Mouse (Mus musculus) embryonic facial prominence, embryonic 10.5 days (tissue): ENCODE data around the gene Smug1. TPM values are rescaled to one million over a fixed set of nuclear protein-coding genes. Genes with fewer than 3 reads are reported as not detected.

Experiments used
- DNase-seq: peaks from one replicate; pipeline ENCODE4 v3.0.0-alpha.2; 2017; ENCODE audit warnings: low spot score
- H3K27ac ChIP-seq: fragments of 300-500 bp; sonication (generic); replicated peaks from 2 replicates; pipeline ENCODE4 v1.5.1; 2016; ENCODE audit warnings: mild to moderate bottlenecking
- H3K27me3 ChIP-seq: fragments of 300-500 bp; sonication (generic); replicated peaks from 2 replicates; pipeline ENCODE4 v1.6.1; 2016; ENCODE audit warnings: low read depth, mild to moderate bottlenecking; ENCODE audit not compliant: poor library complexity, severe bottlenecking
- H3K36me3 ChIP-seq: fragments of 300-500 bp; sonication (generic); replicated peaks from 2 replicates; pipeline ENCODE4 v1.6.1; 2016; ENCODE audit warnings: mild to moderate bottlenecking, moderate library complexity
- H3K4me1 ChIP-seq: fragments of 300-500 bp; sonication (generic); 2 replicates; pipeline ENCODE4 v1.6.1; 2016
- H3K4me3 ChIP-seq: fragments of 300-500 bp; sonication (generic); 2 replicates; pipeline ENCODE4 v1.5.1; 2016; ENCODE audit warnings: mild to moderate bottlenecking, moderate library complexity
- H3K9me3 ChIP-seq: fragments of 300-500 bp; sonication (generic); 2 replicates; pipeline ENCODE4 v1.6.1; 2016; ENCODE audit warnings: mild to moderate bottlenecking
- WGBS: fragments of 180-500 bp; shearing (Covaris S2); methylation state at CpG from one replicate; pipeline ENCODE4 v1.1.7; 2016; 5-methylcytosine and 5-hydroxymethylcytosine counted together
- polyA plus RNA-seq: library from polyadenylated mRNA; unstranded; fragments of >200 nt; fragmentation: Nextera tagmentation; extraction: Ambion mirVana; gene quantifications from 2 replicates; pipeline ENCODE4 v1.2.1, GENCODE M21; 2016

Smug1 gene
- 15.7 and 19.6 TPM in 2 replicates for polyA plus RNA-seq

GRCm38 (mm10) chr15:103167042-103167615 lies at the start of gene Smug1:
Smug1 (minus strand) TSS chr15:103167092.
- Histone ChIP-seq H3K9me3 (no peaks in the 10 kb centered on the region), H3K4me1 (peaks cover 60% of the 10 kb centered on the region), H3K27ac (no peak within 1 kb of the TSS), H3K36me3 (no peaks in the 10 kb centered on the region), H3K27me3 (peaks cover 78% of the 10 kb centered on the region), H3K4me3 (peak within 1 kb of the TSS; percentile 5; the same call in 1 of the 2 replicates)
- 27% methylated on average over 6 of the region's 6 CpGs for WGBS
- DNase-seq: no peak

- peaks cover 37% of the 10 kb centered on the region for H3K4me1 ChIP-seq
- 16% methylated on average over 2 of the region's 2 CpGs for WGBS
These were observed 49.2 kb upstream of the Smug1 start for GRCm38 (mm10) chr15:103216052-103216451.

GRCm38 (mm10) chr15:103214971-103215907 lies 48.3 kb upstream of the Smug1 start:
- H3K4me1 ChIP-seq: peaks cover 35% of the 10 kb centered on the region
- H3K9me3 ChIP-seq: no peaks in the 10 kb centered on the region
- no peaks in the 10 kb centered on the region for H3K27me3 ChIP-seq
- peaks cover 47% of the 10 kb centered on the region for H3K36me3 ChIP-seq
- DNase-seq: peak; percentile 96
- peak overlapping the region; percentile 53 for H3K4me3 ChIP-seq
- WGBS: under 1% methylated on average over 15 of the region's 15 CpGs
- peak overlapping the region; percentile 92 for H3K27ac ChIP-seq

More at GRCm38 (mm10) chr15:103216052-103216451, 49.2 kb upstream of the Smug1 start:
- Histone ChIP-seq H3K36me3 (peaks cover 47% of the 10 kb centered on the region), H3K4me3 (peak overlapping the region; percentile 53), H3K27me3 (no peaks in the 10 kb centered on the region), H3K27ac (peak overlapping the region; percentile 92), H3K9me3 (no peaks in the 10 kb centered on the region)
- peak; percentile 32 for DNase-seq

GRCm38 (mm10) chr15:103214149-103214548 lies 47.3 kb upstream of the Smug1 start:
- Histone ChIP-seq H3K27me3 (no peaks in the 10 kb centered on the region), H3K36me3 (peaks cover 47% of the 10 kb centered on the region), H3K4me3 (peak overlapping the region; percentile 53), H3K4me1 (peaks cover 35% of the 10 kb centered on the region), H3K9me3 (no peaks in the 10 kb centered on the region), H3K27ac (peak overlapping the region; percentile 92)
- peak; percentile 12 for DNase-seq
- WGBS: 17% methylated on average over 2 of the region's 2 CpGs

DNA sequence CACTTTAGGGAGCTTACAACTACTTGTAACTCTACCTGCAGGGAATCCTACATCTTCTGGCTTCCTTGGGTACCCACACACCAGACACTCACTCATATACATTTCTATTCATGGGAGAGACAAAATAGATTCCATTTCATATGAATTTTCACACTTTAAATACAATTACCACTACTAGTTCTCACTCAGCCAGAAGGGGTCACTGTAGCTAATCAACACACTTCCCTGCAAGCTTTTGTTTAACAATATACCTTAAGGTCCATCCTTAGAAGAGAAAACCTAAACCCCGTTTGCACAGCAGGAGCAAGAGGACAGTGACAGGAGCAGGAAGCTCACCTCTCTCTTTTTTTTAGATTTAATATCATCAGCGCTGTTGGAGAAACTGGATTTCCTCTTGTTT lies 38.3 kb upstream of the Smug1 start:
- 72% methylated on average over 2 of the region's 2 CpGs for WGBS

DNA sequence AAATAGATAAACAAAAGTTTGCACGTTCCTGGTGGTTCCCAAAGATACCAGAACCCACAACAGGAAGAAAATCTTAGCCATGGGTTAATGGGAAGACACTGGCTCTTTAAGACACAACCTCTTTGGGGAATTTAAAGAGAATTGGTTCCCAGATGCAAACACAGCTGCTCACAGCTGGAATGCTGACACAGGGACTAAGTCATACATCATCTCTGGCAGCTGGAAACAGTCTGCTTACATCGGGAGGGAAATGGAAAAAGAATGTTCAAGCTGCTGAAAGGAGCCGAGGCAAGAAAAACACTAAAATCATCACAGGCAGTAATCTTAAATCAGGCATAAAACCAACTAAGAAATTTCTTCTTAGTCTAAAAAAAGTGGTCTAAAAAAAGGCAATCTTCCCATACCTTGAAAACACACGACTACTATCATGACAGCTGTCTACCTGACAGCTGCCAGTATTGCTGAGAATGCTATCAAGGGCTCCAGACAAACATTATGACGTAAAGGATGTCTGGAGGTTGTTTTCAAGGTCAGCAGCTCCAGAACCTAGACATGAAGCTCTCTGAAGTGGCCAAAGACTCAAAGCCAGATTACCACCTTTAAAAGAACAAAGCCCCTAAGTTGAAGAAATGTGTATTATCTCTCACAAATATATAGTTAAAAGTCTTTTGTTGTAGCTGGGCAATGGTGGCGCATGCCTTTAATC lies 35.3 kb upstream of the Smug1 start:
- whole genome bisulfite sequencing: 75% methylated on average over 6 of the region's 6 CpGs
- Histone ChIP-seq H3K4me1 (no peaks in the 10 kb centered on the region), H3K9me3 (no peaks in the 10 kb centered on the region), H3K27ac (no peak overlapping the region), H3K36me3 (peaks cover 99% of the 10 kb centered on the region), H3K27me3 (no peaks in the 10 kb centered on the region), H3K4me3 (no peak overlapping the region)
- no peak for DNase-seq

More for the DNA sequence above, 38.3 kb upstream of the Smug1 start:
- peaks cover 99% of the 10 kb centered on the region for H3K36me3 ChIP-seq
- no peaks in the 10 kb centered on the region for H3K27me3 ChIP-seq
- DNase-seq: no peak
- H3K4me1 ChIP-seq: no peaks in the 10 kb centered on the region
- H3K27ac ChIP-seq: no peak overlapping the region
- no peak overlapping the region for H3K4me3 ChIP-seq
- H3K9me3 ChIP-seq: no peaks in the 10 kb centered on the region

- Histone ChIP-seq H3K36me3 (peaks cover 99% of the 10 kb centered on the region), H3K9me3 (no peaks in the 10 kb centered on the region), H3K27me3 (no peaks in the 10 kb centered on the region), H3K27ac (no peak overlapping the region), H3K4me3 (no peak overlapping the region), H3K4me1 (no peaks in the 10 kb centered on the region)
- 85% methylated on average over 4 of the region's 4 CpGs for WGBS
- DNase-seq: no peak
These were observed 30.9 kb upstream of the Smug1 start for GRCm38 (mm10) chr15:103197785-103198184.

DNA sequence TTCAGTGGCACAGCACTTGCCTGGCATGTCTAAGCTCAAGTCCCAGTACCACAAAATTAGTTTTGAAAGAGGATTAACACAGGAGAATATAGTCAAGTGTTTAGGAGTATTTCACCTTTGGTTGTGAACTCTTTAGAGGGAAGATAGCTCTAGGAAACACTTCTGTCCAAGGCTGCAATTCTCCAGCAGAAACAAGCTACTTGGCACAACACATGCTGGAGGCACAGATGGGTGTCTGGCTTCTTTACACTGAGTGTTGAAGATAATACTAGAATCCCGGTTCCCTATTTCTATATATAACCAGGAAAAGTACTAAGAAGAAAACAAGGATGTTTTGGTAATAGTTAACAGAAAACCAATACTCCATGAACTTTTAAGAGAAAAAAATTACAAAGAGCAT lies 29.9 kb upstream of the Smug1 start:
- 92% methylated on average over 1 of the region's 1 CpGs for WGBS
- H3K27ac ChIP-seq: no peak overlapping the region
- peaks cover 99% of the 10 kb centered on the region for H3K36me3 ChIP-seq
- H3K4me1 ChIP-seq: no peaks in the 10 kb centered on the region
- no peak overlapping the region for H3K4me3 ChIP-seq
- no peak for DNase-seq
- no peaks in the 10 kb centered on the region for H3K27me3 ChIP-seq
- H3K9me3 ChIP-seq: no peaks in the 10 kb centered on the region

- no peak for DNase-seq
- Histone ChIP-seq H3K36me3 (peaks cover 98% of the 10 kb centered on the region), H3K4me1 (no peaks in the 10 kb centered on the region), H3K9me3 (no peaks in the 10 kb centered on the region), H3K27ac (no peak overlapping the region), H3K27me3 (no peaks in the 10 kb centered on the region), H3K4me3 (no peak overlapping the region)
- WGBS: 94% methylated on average over 2 of the region's 2 CpGs
These were observed 26.7 kb upstream of the Smug1 start for GRCm38 (mm10) chr15:103193606-103194005.

DNA sequence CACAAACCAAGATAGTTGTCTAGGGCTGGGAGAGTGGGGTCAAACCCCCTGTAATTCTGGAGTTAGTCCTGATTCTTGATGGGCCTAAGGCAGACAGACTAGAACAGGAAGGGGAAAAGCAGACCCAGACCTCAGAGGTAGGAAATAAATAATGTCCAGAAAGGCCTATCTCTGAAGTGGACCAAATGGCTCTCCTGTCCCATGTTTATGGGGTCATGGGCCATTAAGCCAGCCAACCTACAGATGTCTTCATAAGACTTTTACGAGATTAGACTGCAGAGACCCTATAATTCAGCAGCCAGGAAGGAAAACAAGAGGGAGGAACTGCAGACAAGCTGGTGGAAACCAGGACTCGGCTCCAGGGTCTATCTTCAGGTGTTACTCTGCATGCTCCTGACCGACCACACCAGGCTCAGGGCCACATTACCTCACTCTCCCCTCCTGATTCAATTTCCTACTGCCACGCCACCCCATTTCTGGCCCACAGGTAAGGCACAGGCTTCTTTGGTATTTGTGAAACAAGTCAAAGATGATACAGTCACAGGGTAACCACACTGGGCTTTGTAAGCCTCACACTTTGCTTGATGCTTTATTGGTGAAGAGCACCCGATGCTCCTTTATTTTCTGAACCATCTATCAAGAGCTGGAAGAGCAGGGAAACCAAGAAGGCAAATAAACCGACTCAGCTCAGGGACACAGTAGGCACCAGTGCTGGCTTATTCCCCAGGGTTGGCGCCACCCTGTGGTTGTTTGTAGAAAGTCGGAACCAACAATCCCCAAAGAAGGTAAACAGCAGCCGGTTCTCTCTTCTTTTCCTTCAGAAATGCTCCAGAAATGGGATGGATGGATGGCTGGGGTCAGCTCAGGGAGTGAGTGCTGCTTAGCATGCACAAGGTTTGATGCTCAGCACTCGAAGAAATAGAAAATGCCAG lies 23.9 kb upstream of the Smug1 start:
- Histone ChIP-seq H3K4me3 (no peak overlapping the region), H3K4me1 (no peaks in the 10 kb centered on the region), H3K27me3 (no peaks in the 10 kb centered on the region), H3K27ac (no peak overlapping the region), H3K36me3 (peaks cover 71% of the 10 kb centered on the region), H3K9me3 (no peaks in the 10 kb centered on the region)
- 70% methylated on average over 10 of the region's 10 CpGs for WGBS
- peak; percentile 37 for DNase-seq

GRCm38 (mm10) chr15:103190083-103190482 lies 23.2 kb upstream of the Smug1 start:
- no peak overlapping the region for H3K4me3 ChIP-seq
- no peak overlapping the region for H3K27ac ChIP-seq
- peaks cover under 1% of the 10 kb centered on the region; the same call in 1 of the 2 replicates for H3K27me3 ChIP-seq
- peaks cover 64% of the 10 kb centered on the region for H3K36me3 ChIP-seq
- no peaks in the 10 kb centered on the region for H3K4me1 ChIP-seq
- DNase-seq: no peak
- no peaks in the 10 kb centered on the region for H3K9me3 ChIP-seq
- WGBS: 88% methylated on average over 7 of the region's 7 CpGs
